Mouse (Mus musculus) embryonic facial prominence, embryonic 12.5 days (tissue): Measurements from ENCODE around the gene Dennd2c. TPM values are rescaled to one million over a fixed set of nuclear protein-coding genes. Genes with fewer than 3 reads are reported as not detected.
"Not testable (repeated sequence)": the region's sequence is repeated elsewhere in the genome, so short reads cannot be mapped to it uniquely, and the experiment has no call there.

Experiments
- ATAC-seq: fragments of 200-750 bp; cut with Nextera tagmentation; 2 replicates; pipeline ENCODE4 v1.8.0; 2017; ENCODE audit not compliant: insufficient number of reproducible peaks, insufficient read depth, low FRiP score, low TSS enrichment
- H3K27ac ChIP-seq: fragments of 300-500 bp; sonication (generic); 2 replicates; pipeline ENCODE4 v1.5.1; 2016; ENCODE audit warnings: mild to moderate bottlenecking
- H3K27me3 ChIP-seq: fragments of 300-500 bp; sonication (generic); 2 replicates; pipeline ENCODE4 v1.6.1; 2016; ENCODE audit warnings: mild to moderate bottlenecking, moderate library complexity
- H3K36me3 ChIP-seq: fragments of 300-500 bp; sonication (generic); 2 replicates; pipeline ENCODE4 v1.6.1; 2016; ENCODE audit warnings: mild to moderate bottlenecking
- H3K4me1 ChIP-seq: fragments of 300-500 bp; sonication (generic); 2 replicates; pipeline ENCODE4 v1.6.1; 2016
- H3K4me2 ChIP-seq: fragments of 300-500 bp; sonication (generic); replicated peaks from 2 replicates; pipeline ENCODE4 v1.6.1; 2016; ENCODE audit warnings: mild to moderate bottlenecking, moderate library complexity
- H3K4me3 ChIP-seq: fragments of 300-500 bp; sonication (generic); 2 replicates; pipeline ENCODE4 v1.5.1; 2016; ENCODE audit warnings: mild to moderate bottlenecking
- H3K9ac ChIP-seq: fragments of 300-500 bp; sonication (generic); 2 replicates; pipeline ENCODE4 v1.6.1; 2016; ENCODE audit warnings: mild to moderate bottlenecking, moderate library complexity
- H3K9me3 ChIP-seq: fragments of 300-500 bp; sonication (generic); 2 replicates; pipeline ENCODE4 v1.6.1; 2016; ENCODE audit warnings: mild to moderate bottlenecking, moderate library complexity
- WGBS: fragments of 180-500 bp; shearing (Covaris S2); methylation state at CpG from one replicate; pipeline ENCODE4 v1.1.7; 2016; 5-methylcytosine and 5-hydroxymethylcytosine counted together
- polyA plus RNA-seq: library from polyadenylated mRNA; unstranded; fragments of >200 nt; fragmentation: Nextera tagmentation; extraction: Ambion mirVana; gene quantifications from 2 replicates; pipeline ENCODE4 v1.2.1, GENCODE M21; 2016

Dennd2c gene
- polyA plus RNA-seq, 1 experiment from 2014 or later: 7.4 TPM

GRCm38 (mm10) chr3:103176740-103177139, 74.3 kb downstream of the Dennd2c start:
- Histone ChIP-seq H3K9ac (no peak overlapping the region), H3K36me3 (peaks cover 50% of the 10 kb centered on the region), H3K27me3 (no peaks in the 10 kb centered on the region), H3K9me3 (no peaks in the 10 kb centered on the region), H3K4me1 (peaks cover 6% of the 10 kb centered on the region), H3K4me2 (no peak overlapping the region), H3K27ac (no peak overlapping the region), H3K4me3 (no peak overlapping the region)
- ATAC-seq: no peak
- WGBS: 94% methylated on average over 4 of the region's 4 CpGs

GRCm38 (mm10) chr3:103179527-103179926, 77.1 kb downstream of the Dennd2c start:
- H3K36me3 ChIP-seq: peaks cover 41% of the 10 kb centered on the region
- H3K9ac ChIP-seq: no peak overlapping the region
- no peak for ATAC-seq
- no peak overlapping the region for H3K4me2 ChIP-seq
- H3K4me3 ChIP-seq: no peak overlapping the region
- 96% methylated on average over 9 of the region's 9 CpGs for WGBS
- no peaks in the 10 kb centered on the region for H3K9me3 ChIP-seq
- H3K4me1 ChIP-seq: no peaks in the 10 kb centered on the region
- H3K27ac ChIP-seq: no peak overlapping the region
- no peaks in the 10 kb centered on the region for H3K27me3 ChIP-seq

- Histone ChIP-seq H3K9ac (no peak overlapping the region), H3K9me3 (no peaks in the 10 kb centered on the region), H3K4me2 (no peak overlapping the region), H3K27me3 (no peaks in the 10 kb centered on the region), H3K4me1 (no peaks in the 10 kb centered on the region), H3K4me3 (no peak overlapping the region), H3K36me3 (peaks cover 27% of the 10 kb centered on the region), H3K27ac (no peak overlapping the region)
- WGBS: 46% methylated on average over 4 of the region's 4 CpGs
- ATAC-seq: no peak
These were observed 78.8 kb downstream of the Dennd2c start for GRCm38 (mm10) chr3:103181171-103181570.

GRCm38 (mm10) chr3:103182821-103183220, 80.4 kb downstream of the Dennd2c start:
- no peaks in the 10 kb centered on the region for H3K4me1 ChIP-seq
- 78% methylated on average over 14 of the region's 14 CpGs for WGBS
- H3K9me3 ChIP-seq: no peaks in the 10 kb centered on the region
- no peak overlapping the region for H3K4me2 ChIP-seq
- H3K9ac ChIP-seq: no peak overlapping the region
- H3K36me3 ChIP-seq: peaks cover 13% of the 10 kb centered on the region
- no peak overlapping the region for H3K27ac ChIP-seq
- ATAC-seq: no peak
- no peak overlapping the region for H3K4me3 ChIP-seq
- H3K27me3 ChIP-seq: no peaks in the 10 kb centered on the region

DNA sequence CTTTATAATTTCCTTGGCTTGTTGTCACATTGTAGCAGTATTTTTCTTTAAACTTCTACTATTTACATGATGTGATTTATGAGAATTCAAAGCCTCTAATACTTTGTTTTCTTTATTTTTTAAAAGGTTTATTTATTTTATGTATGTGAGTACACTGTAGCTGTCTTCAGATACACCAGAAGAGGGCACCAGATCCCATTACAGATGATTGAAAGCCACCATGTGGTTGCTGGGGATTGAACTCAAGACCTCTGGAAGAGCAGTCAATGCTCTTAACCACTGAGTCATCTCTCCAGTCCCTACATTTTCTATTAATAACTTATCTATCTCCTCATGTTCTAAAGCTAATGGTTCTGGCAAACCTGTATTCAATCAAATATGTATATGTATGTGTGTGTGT, 82.1 kb downstream of the Dennd2c start:
- H3K36me3 ChIP-seq, H3K9ac ChIP-seq, H3K4me1 ChIP-seq, H3K9me3 ChIP-seq, H3K4me3 ChIP-seq, H3K27ac ChIP-seq, ATAC-seq, H3K27me3 ChIP-seq, H3K4me2 ChIP-seq: not testable (repeated sequence)

- no peaks in the 10 kb centered on the region for H3K4me1 ChIP-seq
- no peak overlapping the region for H3K27ac ChIP-seq
- H3K27me3 ChIP-seq: no peaks in the 10 kb centered on the region
- no peaks in the 10 kb centered on the region for H3K36me3 ChIP-seq
- WGBS: 51% methylated on average over 5 of the region's 5 CpGs
- no peak overlapping the region for H3K9ac ChIP-seq
- no peak for ATAC-seq
- H3K4me3 ChIP-seq: no peak overlapping the region
- H3K4me2 ChIP-seq: no peak overlapping the region
- no peaks in the 10 kb centered on the region for H3K9me3 ChIP-seq
These were observed 86.0 kb downstream of the Dennd2c start for GRCm38 (mm10) chr3:103188451-103188850.

DNA sequence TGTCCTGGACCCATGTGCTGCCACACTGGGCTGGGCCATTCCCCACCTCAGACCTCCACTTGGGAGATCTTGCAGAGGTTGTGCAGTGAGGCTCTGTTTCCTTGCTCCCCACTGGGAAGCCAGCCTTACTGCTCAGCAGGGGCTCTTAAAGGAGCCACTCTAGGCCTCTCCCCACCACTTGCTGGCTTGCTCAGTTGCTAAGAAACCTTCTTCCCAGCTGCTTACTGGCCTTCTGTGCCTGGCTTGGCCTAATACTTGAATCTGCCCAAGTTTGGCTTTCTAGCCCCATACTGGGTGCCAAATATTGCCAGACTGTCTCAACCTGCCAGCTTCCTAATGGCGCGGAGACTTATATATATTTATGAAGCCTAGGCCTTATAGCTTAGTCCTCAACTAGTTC, 86.5 kb downstream of the Dennd2c start:
- Histone ChIP-seq H3K9ac (no peak overlapping the region), H3K27ac (no peak overlapping the region), H3K9me3 (no peaks in the 10 kb centered on the region), H3K36me3 (no peaks in the 10 kb centered on the region), H3K4me1 (no peaks in the 10 kb centered on the region), H3K4me3 (no peak overlapping the region), H3K4me2 (no peak overlapping the region), H3K27me3 (no peaks in the 10 kb centered on the region)
- WGBS: 92% methylated on average over 2 of the region's 2 CpGs
- ATAC-seq: no peak

DNA sequence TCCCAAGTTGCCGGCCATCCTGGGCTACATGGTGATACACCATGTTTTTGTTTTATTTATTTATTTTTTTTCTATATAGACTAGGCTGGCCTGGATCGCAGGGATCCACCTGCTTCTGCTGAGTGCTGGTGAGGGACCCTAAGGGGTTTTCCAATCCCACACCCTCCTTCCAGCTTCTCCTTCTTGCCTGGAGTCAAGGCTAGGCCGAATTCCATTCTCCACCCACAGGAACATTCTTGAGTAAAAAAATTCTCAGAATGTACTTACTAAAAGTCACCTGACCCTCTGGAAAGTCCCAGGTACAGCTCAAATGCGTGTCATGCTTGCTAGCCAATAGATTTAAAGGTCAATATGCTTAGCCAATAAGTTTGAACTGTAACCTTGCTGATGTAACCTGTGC, 89.8 kb downstream of the Dennd2c start:
- H3K9me3 ChIP-seq: no peaks in the 10 kb centered on the region
- no peaks in the 10 kb centered on the region for H3K4me1 ChIP-seq
- H3K4me3 ChIP-seq: no peak overlapping the region
- H3K9ac ChIP-seq: no peak overlapping the region
- no peak overlapping the region for H3K27ac ChIP-seq
- ATAC-seq: no peak
- H3K36me3 ChIP-seq: no peaks in the 10 kb centered on the region
- no peak overlapping the region for H3K4me2 ChIP-seq
- WGBS: 89% methylated on average over 4 of the region's 4 CpGs
- H3K27me3 ChIP-seq: no peaks in the 10 kb centered on the region

GRCm38 (mm10) chr3:103193186-103193585, 90.8 kb downstream of the Dennd2c start:
- H3K9me3 ChIP-seq: no peaks in the 10 kb centered on the region
- no peak overlapping the region for H3K9ac ChIP-seq
- no peak overlapping the region for H3K4me2 ChIP-seq
- 79% methylated on average over 1 of the region's 1 CpGs for WGBS
- no peaks in the 10 kb centered on the region for H3K36me3 ChIP-seq
- no peak overlapping the region for H3K4me3 ChIP-seq
- H3K27ac ChIP-seq: no peak overlapping the region
- H3K4me1 ChIP-seq: no peaks in the 10 kb centered on the region
- H3K27me3 ChIP-seq: no peaks in the 10 kb centered on the region
- ATAC-seq: no peak

DNA sequence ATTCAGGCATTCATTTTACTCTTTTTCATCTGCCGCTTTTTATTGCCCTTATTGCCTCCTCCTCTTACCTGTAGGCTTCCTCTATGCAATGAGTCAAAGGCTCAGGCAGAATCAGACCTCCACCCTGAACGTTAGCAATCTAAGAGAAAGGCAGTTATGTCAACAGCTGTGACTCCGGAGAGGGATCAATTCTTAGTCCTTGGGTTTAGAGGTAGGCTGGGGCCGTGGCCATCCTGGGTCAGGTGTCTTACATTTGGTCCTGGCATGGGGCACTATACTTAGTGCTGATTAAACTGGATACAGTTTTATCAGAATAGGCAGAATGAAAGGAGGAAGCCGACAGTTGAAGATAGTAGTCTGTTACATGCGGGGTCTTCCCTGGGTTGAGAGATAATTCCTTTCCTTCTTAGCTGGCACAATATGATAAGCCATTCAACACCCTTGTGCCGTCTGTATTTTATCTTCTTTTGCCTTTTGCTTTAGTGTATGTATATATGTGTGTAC, 94.0 kb downstream of the Dennd2c start:
- peaks cover 4% of the 10 kb centered on the region; the same call in 1 of the 2 replicates for H3K4me1 ChIP-seq
- H3K36me3 ChIP-seq: no peaks in the 10 kb centered on the region
- no peaks in the 10 kb centered on the region for H3K27me3 ChIP-seq
- H3K4me2 ChIP-seq: no peak overlapping the region
- 82% methylated on average over 7 of the region's 7 CpGs for WGBS
- no peak overlapping the region for H3K27ac ChIP-seq
- ATAC-seq: no peak
- H3K9ac ChIP-seq: no peak overlapping the region
- H3K9me3 ChIP-seq: no peaks in the 10 kb centered on the region
- H3K4me3 ChIP-seq: no peak overlapping the region

GRCm38 (mm10) chr3:103199386-103199785, 97.0 kb downstream of the Dennd2c start:
- 86% methylated on average over 5 of the region's 5 CpGs for WGBS
- Histone ChIP-seq H3K4me3 (no peak overlapping the region), H3K36me3 (no peaks in the 10 kb centered on the region), H3K27ac (peak overlapping the region; percentile 75), H3K4me1 (peaks cover 4% of the 10 kb centered on the region; the same call in 1 of the 2 replicates), H3K27me3 (no peaks in the 10 kb centered on the region), H3K9ac (no peak overlapping the region), H3K9me3 (no peaks in the 10 kb centered on the region), H3K4me2 (no peak overlapping the region)
- ATAC-seq: no peak

- not testable (repeated sequence) for H3K4me1 ChIP-seq, H3K9ac ChIP-seq, H3K27ac ChIP-seq, H3K9me3 ChIP-seq, H3K4me3 ChIP-seq, H3K27me3 ChIP-seq, H3K4me2 ChIP-seq, H3K36me3 ChIP-seq, ATAC-seq
- 93% methylated on average over 7 of the region's 7 CpGs for WGBS
These were observed 98.7 kb downstream of the Dennd2c start for GRCm38 (mm10) chr3:103201105-103201504.

DNA sequence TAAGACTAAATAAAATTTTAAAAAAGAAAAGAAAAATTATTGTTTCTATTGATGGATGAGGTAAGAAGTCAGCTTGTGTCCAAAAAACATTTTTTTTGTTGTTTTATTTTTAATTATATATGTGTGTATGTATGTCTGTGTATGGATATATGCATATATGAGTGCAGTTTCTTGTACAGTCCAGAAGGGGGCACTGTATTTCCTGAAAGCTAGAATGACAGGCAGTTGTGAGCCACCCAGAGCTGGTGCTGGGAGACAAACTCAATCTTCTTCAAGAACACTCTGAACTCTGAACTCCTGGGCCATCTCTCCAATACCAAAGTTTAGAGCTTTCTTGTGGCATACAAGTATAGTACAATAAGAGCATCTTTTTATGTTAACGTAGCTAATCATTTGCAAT, 101.2 kb downstream of the Dennd2c start:
- Histone ChIP-seq H3K4me1 (peaks cover 4% of the 10 kb centered on the region; the same call in 1 of the 2 replicates), H3K4me3 (no peak overlapping the region), H3K27ac (no peak overlapping the region), H3K27me3 (no peaks in the 10 kb centered on the region), H3K4me2 (no peak overlapping the region), H3K9ac (no peak overlapping the region), H3K9me3 (no peaks in the 10 kb centered on the region), H3K36me3 (no peaks in the 10 kb centered on the region)
- WGBS: 97% methylated on average over 1 of the region's 1 CpGs
- ATAC-seq: no peak
